Mouse (Mus musculus) small intestine, adult 2 months (tissue): ENCODE results near the gene Evi2a.

Source experiments
- CTCF ChIP-seq: fragments of 200-500 bp; IDR thresholded peaks from 2 replicates; pipeline ENCODE4 v1.5.1; 2012; ENCODE audit warnings: low read depth, mild to moderate bottlenecking, control low read depth, inconsistent platforms, low read length, moderate library complexity, mixed read lengths; ENCODE audit not compliant: insufficient replicate concordance, insufficient read length; ENCODE audit errors: extremely low read depth
- POLR2A ChIP-seq: fragments of 200-500 bp; IDR thresholded peaks from 2 replicates; pipeline ENCODE4 v1.6.1; 2012; ENCODE audit warnings: low read depth, mild to moderate bottlenecking, control low read depth, inconsistent platforms, low read length, moderate library complexity

- TF ChIP-seq POLR2A, result no peak
- TF ChIP-seq CTCF, result no peak
Observed at GRCm38 (mm10) chr11:79568197-79568911, 37.9 kb upstream of the Evi2a start.
